Mouse (Mus musculus): ENCODE measurements around the gene Xpot.

- TF ChIP-seq EP300 (IDR thresholded peaks at IDR 0.05; ENCODE audit: low read depth) = no peak
- no peak for TF ChIP-seq CTCF (IDR thresholded peaks at IDR 0.05; ENCODE audit: low read depth)
Measured at GRCm38 (mm10) chr10:121669103-121669502, 43.0 kb upstream of the Xpot start.
